ENCODE assay signal across 25 mouse cellular contexts in genomic region chr8:37422595-37422994, GRCm38 (mm10).
A peak's percentile ranks its signal among the peaks of the same experiment; 100 is the strongest.
DNase-seq lines count a peak whose midpoint lies in the region; ATAC-seq and TF ChIP-seq lines count a peak whose summit lies in the region.
"Had no signal": no experiment of that assay in that cellular context is flagged by ENCODE, and none has a peak within 500 bp of the region (broad histone marks: within the 10 kb centered on the region; RNA-seq: fewer than 3 reads in every experiment).

No protein-coding gene starts in this region.

- H3K36me3 ChIP-seq in liver, embryonic 14.5 days (replicated peaks; ENCODE audit: control insufficient read depth, insufficient read depth, low read depth): no peaks in the 10 kb centered on the region
- H3K36me3 ChIP-seq: heart, embryonic 10.5 days; heart, embryonic 15.5 days; hindbrain, embryonic 12.5 days; intestine, embryonic 15.5 days; midbrain, embryonic 10.5 days; midbrain, embryonic 15.5 days had no signal

- no peak overlapping the region for H3K9ac ChIP-seq in liver, embryonic 14.5 days (replicated peaks)
- H3K9ac ChIP-seq: forebrain, embryonic 13.5 days; heart, embryonic 15.5 days; hindbrain, embryonic 12.5 days; intestine, embryonic 15.5 days; midbrain, embryonic 15.5 days had no signal

- TF ChIP-seq CTCF in liver, embryonic 14.5 days (IDR thresholded peaks at IDR 0.05; ENCODE audit: low read depth): no peak

- peaks cover 0 to 3% of the 10 kb centered on the region in 2 experiments; a peak in 2 of 4 replicates for H3K4me1 ChIP-seq in liver, embryonic 14.5 days (replicated peaks; ENCODE audit: control insufficient read depth in 2 of 2, insufficient read depth in 2 of 2, low read length in 1 of 2)
- H3K4me1 ChIP-seq: forebrain, embryonic 13.5 days; heart, embryonic 10.5 days; heart, embryonic 15.5 days; hindbrain, embryonic 12.5 days; intestine, embryonic 15.5 days; midbrain, embryonic 10.5 days; midbrain, embryonic 15.5 days had no signal

- ATAC-seq in liver, embryonic 14.5 days (ENCODE audit: insufficient read depth): peak; percentile 76
- ATAC-seq: CD4-positive, CD25-positive, alpha-beta regulatory T cell, adult 4 months; forebrain, embryonic 13.5 days; hindbrain, postnatal 0 days; intestine, embryonic 15.5 days; midbrain, embryonic 15.5 days had no signal

- H3K27ac ChIP-seq in liver, embryonic 14.5 days: no peak overlapping the region
- H3K27ac ChIP-seq: forebrain, embryonic 13.5 days; heart, embryonic 10.5 days; heart, embryonic 15.5 days; hindbrain, embryonic 12.5 days; hindbrain, postnatal 0 days; intestine, embryonic 15.5 days; layer of hippocampus, adult 2 months; midbrain, embryonic 10.5 days; midbrain, embryonic 15.5 days had no signal

- H3K4me3 ChIP-seq in liver, embryonic 14.5 days (ENCODE audit: insufficient read depth in 1 of 2, low read depth in 2 of 2, low read length in 2 of 2): no peak overlapping the region
- H3K4me3 ChIP-seq: forebrain, embryonic 13.5 days; heart, embryonic 10.5 days; heart, embryonic 15.5 days; hindbrain, embryonic 12.5 days; intestine, embryonic 15.5 days; layer of hippocampus, adult 2 months; midbrain, embryonic 10.5 days; midbrain, embryonic 15.5 days had no signal

- H3K4me2 ChIP-seq in liver, embryonic 14.5 days (ENCODE audit: low read depth): no peak overlapping the region
- H3K4me2 ChIP-seq: forebrain, embryonic 13.5 days; heart, embryonic 15.5 days; hindbrain, embryonic 12.5 days; intestine, embryonic 15.5 days; midbrain, embryonic 15.5 days had no signal

- intact Hi-C loops in gastrocnemius, postnatal 36 days (cut with DNase I): no loop called here

- H3K9me3 ChIP-seq in liver, embryonic 14.5 days (ENCODE audit: control insufficient read depth, low read length): no peaks in the 10 kb centered on the region
- H3K9me3 ChIP-seq: forebrain, embryonic 13.5 days; heart, embryonic 10.5 days; heart, embryonic 15.5 days; hindbrain, embryonic 12.5 days; intestine, embryonic 15.5 days; midbrain, embryonic 10.5 days; midbrain, embryonic 15.5 days had no signal

- TF ChIP-seq EP300 in liver, embryonic 14.5 days (IDR thresholded peaks at IDR 0.05; ENCODE audit: low read depth): no peak

- 66% methylated on average over 2 of the region's 2 CpGs for WGBS in liver, embryonic 14.5 days (ENCODE audit: insufficient replicate concordance)

- no peaks in the 10 kb centered on the region for H3K27me3 ChIP-seq in liver, embryonic 14.5 days (ENCODE audit: control insufficient read depth, insufficient read depth, low read length)
- H3K27me3 ChIP-seq: forebrain, embryonic 13.5 days; heart, embryonic 15.5 days; hindbrain, embryonic 12.5 days; intestine, embryonic 15.5 days; midbrain, embryonic 15.5 days had no signal

- peak; percentile 27 for DNase-seq in embryo, embryonic 10 days (ENCODE audit: low spot score)
- no peak for DNase-seq in embryo, embryonic 9.5 days (ENCODE audit: extremely low spot score)
- peak; percentile 1 for DNase-seq in lung, postnatal 25 days (ENCODE audit: low spot score)
- no peak for DNase-seq in lung, postnatal 10 days
- DNase-seq in liver, embryonic 14.5 days (ENCODE audit: low read depth in 3 of 3, low spot score in 3 of 3): peak; percentile 3 to 22 (median 16)
- DNase-seq in left cerebral cortex, adult 18-20 months (ENCODE audit: low spot score in 2 of 2): no peak
- DNase-seq in gastrocnemius, postnatal 36 days: no peak
- DNase-seq: cerebellum, adult 11-12 months; cerebellum, adult 9-11 months; gastrocnemius, postnatal 10 days; kidney, adult 9 months; kidney, postnatal 25 days; left cerebral cortex, postnatal 4 days; right cerebral cortex, postnatal 25 days; thymus, postnatal 14 days had no signal

Comparison
In these comparisons a context has a peak if more than half of its experiments do, and no peak if none do; other contexts are left out.
1. DNase-seq: peak in embryo, embryonic 10 days (single experiment), lung, postnatal 25 days (single experiment) and liver, embryonic 14.5 days (3 of 3); none in embryo, embryonic 9.5 days (single experiment), lung, postnatal 10 days (single experiment), left cerebral cortex, adult 18-20 months (0 of 2) and gastrocnemius, postnatal 36 days (0 of 2).